Mouse (Mus musculus): ENCODE measurements around the gene Tbc1d10b. TPM values are rescaled to one million over a fixed set of nuclear protein-coding genes. Genes with fewer than 3 reads are reported as not detected.

Gene Tbc1d10b
- total and polyA plus RNA-seq, 3 experiments: 37.4 to 70.3 TPM; not detected in 1

- peak; percentile 82 for DNase-seq (ENCODE audit: low read depth, low spot score)
- peak overlapping the region; percentile 67 for H3K9ac ChIP-seq (ENCODE audit: control insufficient read depth, low read depth, low read length, poor library complexity, severe bottlenecking)
- peak overlapping the region; percentile 91 for H3K27ac ChIP-seq (ENCODE audit: control insufficient read depth, low read depth, low read length)
- H3K79me2 ChIP-seq (ENCODE audit: control insufficient read depth, insufficient read depth, low read length, poor library complexity): peaks cover 3% of the 10 kb centered on the region
- peak overlapping the region; percentile 32 to 34; a peak in 3 of 4 replicates for H3K4me3 ChIP-seq (ENCODE audit: control insufficient read depth in 1 of 2, insufficient read depth in 1 of 2, low read depth in 2 of 2, low read length in 2 of 2)
- H3K36me3 ChIP-seq (ENCODE audit: control insufficient read depth in 1 of 2, insufficient read depth in 2 of 2, low read length in 2 of 2): peaks cover 0 to 20% of the 10 kb centered on the region in 2 experiments; a peak in 2 of 4 replicates
- peaks cover 23 to 37% of the 10 kb centered on the region in 2 experiments for H3K4me1 ChIP-seq (ENCODE audit: control insufficient read depth in 1 of 2, insufficient read depth in 2 of 2, low read length in 2 of 2)
- H3K27me3 ChIP-seq (ENCODE audit: control insufficient read depth in 1 of 2, insufficient read depth in 2 of 2, low read length in 2 of 2): no peaks in the 10 kb centered on the region
- no peaks in the 10 kb centered on the region for H3K9me3 ChIP-seq (replicated peaks; ENCODE audit: insufficient read depth, low read length)
- no peak for TF ChIP-seq ELF1 (IDR thresholded peaks at IDR 0.05; ENCODE audit: low read depth, low read length)
- no peak for TF ChIP-seq USF2 (IDR thresholded peaks at IDR 0.05; ENCODE audit: borderline replicate concordance in 1 of 2, insufficient read depth in 1 of 2, low read depth in 1 of 2, low read length in 2 of 2)
- TF ChIP-seq POLR2AphosphoS2 (IDR thresholded peaks at IDR 0.05; ENCODE audit: low read length): no peak
- no peak for TF ChIP-seq UBTF (IDR thresholded peaks at IDR 0.05; ENCODE audit: borderline replicate concordance, insufficient read depth, low read depth, low read length)
- TF ChIP-seq ZKSCAN1 (IDR thresholded peaks at IDR 0.05; ENCODE audit: low read depth, low read length): 0 out of 2 replicates have a peak, but pooled peaks have one; percentile 11
- TF ChIP-seq HCFC1 (IDR thresholded peaks at IDR 0.05; ENCODE audit: low read depth, low read length): no peak
- TF ChIP-seq CTCF (IDR thresholded peaks at IDR 0.05 in 2 of 3, conservative IDR thresholded peaks at IDR 0.05 in 1 of 3; ENCODE audit: control insufficient read depth in 1 of 3, insufficient read depth in 1 of 3, low read depth in 2 of 3, low read length in 3 of 3, poor library complexity in 1 of 3, severe bottlenecking in 1 of 3): no peak
- TF ChIP-seq GABPA (IDR thresholded peaks at IDR 0.05; ENCODE audit: low read depth, low read length): no peak
- TF ChIP-seq NRF1 (IDR thresholded peaks at IDR 0.05; ENCODE audit: insufficient read depth, low read depth, low read length, poor library complexity, severe bottlenecking): no peak
- no peak for TF ChIP-seq POLR2AphosphoS5 (IDR thresholded peaks at IDR 0.05; ENCODE audit: borderline replicate concordance, low read depth, low read length)
- TF ChIP-seq TAL1 (IDR thresholded peaks at IDR 0.05; ENCODE audit: low read length): peak; percentile 90
- no peak for TF ChIP-seq JUND (IDR thresholded peaks at IDR 0.05; ENCODE audit: low read depth, low read length)
- TF ChIP-seq RCOR1 (IDR thresholded peaks at IDR 0.05; ENCODE audit: low read depth, low read length): no peak
- no peak for TF ChIP-seq KAT2A (conservative IDR thresholded peaks at IDR 0.05; ENCODE audit: low read depth, low read length)
- TF ChIP-seq ZC3H11A (IDR thresholded peaks at IDR 0.05; ENCODE audit: low read depth, low read length): no peak
- peak; percentile 74 to 87 for TF ChIP-seq EP300 (IDR thresholded peaks at IDR 0.05; ENCODE audit: low read depth in 1 of 2, low read length in 2 of 2)
- TF ChIP-seq TBP (IDR thresholded peaks at IDR 0.05; ENCODE audit: low read depth, low read length): peak; percentile 65
- no peak for TF ChIP-seq MYB (IDR thresholded peaks at IDR 0.05; ENCODE audit: low read depth, low read length)
- TF ChIP-seq BHLHE40 (IDR thresholded peaks at IDR 0.05; ENCODE audit: borderline replicate concordance, low read depth, low read length): no peak
- peak; percentile 83 for TF ChIP-seq GATA1 (IDR thresholded peaks at IDR 0.05; ENCODE audit: low read depth, low read length)
- TF ChIP-seq E2F4 (IDR thresholded peaks at IDR 0.05; ENCODE audit: borderline replicate concordance, low read depth, low read length): no peak
- no peak for TF ChIP-seq CHD2 (IDR thresholded peaks at IDR 0.05; ENCODE audit: low read length)
- no peak for TF ChIP-seq MEF2A (IDR thresholded peaks at IDR 0.05; ENCODE audit: extremely low read depth, insufficient replicate concordance, low read depth, low read length, poor library complexity, severe bottlenecking)
- TF ChIP-seq ZNF384 (IDR thresholded peaks at IDR 0.05; ENCODE audit: low read depth, low read length): peak; percentile 96
- TF ChIP-seq SMC3 (IDR thresholded peaks at IDR 0.05; ENCODE audit: low read depth, low read length): no peak
- TF ChIP-seq SIN3A (IDR thresholded peaks at IDR 0.05; ENCODE audit: low read length): peak; percentile 82
- TF ChIP-seq MAFK (IDR thresholded peaks at IDR 0.05; ENCODE audit: borderline replicate concordance, low read depth, low read length): 0 out of 2 replicates have a peak, but pooled peaks have one; percentile 35
- TF ChIP-seq CHD1 (IDR thresholded peaks at IDR 0.05; ENCODE audit: low read depth, low read length): no peak
- TF ChIP-seq USF1 (IDR thresholded peaks at IDR 0.05; ENCODE audit: low read depth, low read length): no peak
- peak; percentile 87 for TF ChIP-seq ETS1 (IDR thresholded peaks at IDR 0.05; ENCODE audit: low read depth, low read length)
- peak; percentile 82 for TF ChIP-seq MAX (IDR thresholded peaks at IDR 0.05; ENCODE audit: low read length)
- TF ChIP-seq NELFE (IDR thresholded peaks at IDR 0.05; ENCODE audit: low read depth, low read length): peak; percentile 30; the same call in 1 of the 2 replicates
- TF ChIP-seq RAD21 (IDR thresholded peaks at IDR 0.05; ENCODE audit: low read depth, low read length): no peak
- TF ChIP-seq MYC (IDR thresholded peaks at IDR 0.05; ENCODE audit: low read depth, low read length): peak; percentile 59; the same call in 1 of the 2 replicates
- no peak; a peak in 1 of 4 replicates for TF ChIP-seq POLR2A (IDR thresholded peaks at IDR 0.05; ENCODE audit: control insufficient read depth in 1 of 2, insufficient read depth in 1 of 2, low read depth in 1 of 2, low read length in 2 of 2, poor library complexity in 1 of 2)
- 0 out of 2 replicates have a peak, but pooled peaks have one; percentile 10 for TF ChIP-seq MAZ (IDR thresholded peaks at IDR 0.05; ENCODE audit: low read depth, low read length)
- TF ChIP-seq ZMIZ1 (IDR thresholded peaks at IDR 0.05; ENCODE audit: low read depth, low read length): peak; percentile 32; the same call in 1 of the 2 replicates
Measured at GRCm38 (mm10) chr7:127218670-127219069, 10.4 kb upstream of the Tbc1d10b start.

All from MEL (cell line).